Mouse (Mus musculus) erythroblast, embryonic 14.5 days (primary cell): ENCODE data around the gene Ankrd33. TPM values are rescaled to one million over a fixed set of nuclear protein-coding genes. Genes with fewer than 3 reads are reported as not detected.

Experiments used
- H3K27me3 ChIP-seq: 2 replicates; pipeline ENCODE4 v1.6.1; 2012; ENCODE audit warnings: inconsistent platforms; ENCODE audit not compliant: control insufficient read depth
- H3K36me3 ChIP-seq: 2 replicates; pipeline ENCODE4 v1.6.1; 2012; ENCODE audit warnings: mild to moderate bottlenecking, inconsistent platforms; ENCODE audit not compliant: control insufficient read depth
- H3K4me1 ChIP-seq: 2 replicates; pipeline ENCODE4 v1.6.1; 2012; ENCODE audit warnings: inconsistent platforms; ENCODE audit not compliant: control insufficient read depth
- H3K4me3 ChIP-seq: replicated peaks from 2 replicates; pipeline ENCODE3; 2012; ENCODE audit warnings: moderate library complexity, mild to moderate bottlenecking, inconsistent platforms
- H3K9me3 ChIP-seq: 2 replicates; pipeline ENCODE4 v1.6.1; 2012; ENCODE audit warnings: low read length, inconsistent platforms, mixed read lengths; ENCODE audit not compliant: control insufficient read depth
- GATA1 ChIP-seq: IDR thresholded peaks from 2 replicates; pipeline ENCODE4 v1.6.1; 2012; ENCODE audit warnings: low read length, inconsistent platforms, mixed read lengths
- TAL1 ChIP-seq: IDR thresholded peaks from 3 replicates; pipeline ENCODE4 v1.6.1; 2012; ENCODE audit warnings: low read length, inconsistent platforms, mixed read lengths
- polyA plus RNA-seq: library from polyadenylated mRNA; stranded (reverse); fragments of >175 nt; gene quantifications from 2 replicates; pipeline ENCODE4 v1.2.3, GENCODE M21; 2012

The Ankrd33 gene
- polyA plus RNA-seq, 1 experiment: not detected

DNA sequence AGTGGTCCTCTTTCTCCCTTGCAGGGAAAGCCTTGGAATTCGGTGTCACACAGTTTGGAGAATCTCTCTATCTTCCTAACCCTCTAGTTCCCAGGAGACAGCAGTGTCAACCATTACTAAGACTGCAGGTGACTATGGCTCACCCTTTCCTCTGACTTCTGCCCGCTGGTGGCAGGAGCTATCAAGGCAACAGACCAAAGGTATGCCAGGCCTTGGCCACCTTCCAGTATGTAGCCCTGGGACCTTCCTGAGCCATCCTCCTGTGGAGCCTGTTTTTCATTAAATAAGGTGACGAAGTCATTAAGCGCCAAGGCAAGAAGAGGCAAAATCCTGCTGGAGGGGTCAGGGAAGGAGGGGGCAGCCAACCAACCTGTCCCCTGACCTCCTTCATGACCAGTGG, 40.4 kb upstream of the Ankrd33 start:
- H3K27me3 ChIP-seq: peaks cover 46% of the 10 kb centered on the region
- H3K9me3 ChIP-seq: no peaks in the 10 kb centered on the region

DNA sequence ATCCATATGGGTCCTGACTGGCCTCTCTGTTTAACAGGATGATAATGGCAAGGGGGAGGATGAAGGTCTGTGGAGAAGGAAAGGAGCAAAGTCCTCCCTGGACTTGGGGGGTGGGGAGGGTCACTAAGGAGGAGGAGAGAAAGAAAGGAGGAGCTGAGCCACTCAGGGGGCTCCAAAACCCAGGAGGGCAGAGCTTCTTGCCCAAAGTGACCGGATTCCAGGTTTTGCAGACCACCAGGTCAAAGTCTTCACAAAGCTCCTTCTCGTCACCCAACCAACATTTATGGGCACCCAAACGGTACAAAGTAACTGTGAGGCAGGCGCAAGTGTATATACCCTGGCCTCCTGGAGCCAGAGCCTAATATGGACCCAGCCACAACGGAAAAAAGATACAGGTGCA, 39.9 kb upstream of the Ankrd33 start:
- TF ChIP-seq GATA1: no peak
- Histone ChIP-seq H3K4me3 (no peak overlapping the region), H3K9me3 (no peaks in the 10 kb centered on the region), H3K4me1 (no peaks in the 10 kb centered on the region), H3K36me3 (no peaks in the 10 kb centered on the region), H3K27me3 (peaks cover 48% of the 10 kb centered on the region)

More for the DNA sequence above, 40.4 kb upstream of the Ankrd33 start:
- TF ChIP-seq GATA1 (no peak), TAL1 (no peak)
- Histone ChIP-seq H3K36me3 (no peaks in the 10 kb centered on the region), H3K4me3 (no peak overlapping the region), H3K4me1 (no peaks in the 10 kb centered on the region)

DNA sequence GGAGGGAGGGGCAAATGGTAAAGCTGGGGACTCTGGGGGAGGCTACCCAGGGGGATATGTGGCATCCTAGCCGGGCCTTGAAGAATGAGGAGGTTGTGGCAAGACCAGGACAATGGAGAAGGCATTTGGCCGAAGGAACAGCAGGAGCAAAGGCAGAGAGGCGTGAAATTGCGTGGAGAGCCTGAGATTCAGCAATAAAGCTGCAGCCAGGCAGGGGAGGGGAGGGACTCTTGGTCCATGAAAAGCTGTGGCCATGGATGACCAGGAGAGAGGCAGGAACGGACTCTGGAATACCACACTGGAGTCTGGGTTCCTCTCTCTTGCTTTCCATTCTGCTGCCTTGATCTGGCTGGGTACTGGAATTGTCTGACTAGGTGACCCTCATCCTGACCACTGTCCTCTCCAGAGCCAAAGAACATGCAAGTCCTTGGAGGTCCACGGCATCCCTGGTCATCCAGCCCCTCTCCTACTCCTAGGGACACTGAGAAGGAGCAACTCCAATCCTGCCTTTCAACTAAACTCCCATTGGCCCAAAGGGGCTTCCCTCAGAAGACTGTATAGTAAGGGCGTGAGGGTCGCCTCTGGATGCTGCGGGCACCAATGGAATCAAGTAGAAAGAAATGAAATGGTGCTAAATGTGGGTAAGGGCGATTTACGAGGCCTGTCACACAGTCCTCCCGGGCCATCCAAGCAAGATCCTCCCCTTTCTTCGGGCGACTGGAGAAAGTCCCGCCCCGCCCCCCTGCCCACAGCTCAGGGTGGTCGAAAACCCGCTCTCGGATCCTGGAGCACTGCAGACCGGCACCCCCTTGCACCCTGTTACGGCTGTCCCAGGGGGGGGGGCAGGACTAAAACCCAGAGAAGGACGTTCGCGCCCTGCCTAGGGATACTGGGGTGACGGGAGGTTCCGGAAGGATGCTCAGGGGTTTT, 39.2 kb upstream of the Ankrd33 start:
- no peaks in the 10 kb centered on the region for H3K9me3 ChIP-seq
- H3K36me3 ChIP-seq: no peaks in the 10 kb centered on the region
- H3K4me3 ChIP-seq: no peak overlapping the region
- no peaks in the 10 kb centered on the region for H3K4me1 ChIP-seq
- H3K27me3 ChIP-seq: peaks cover 48% of the 10 kb centered on the region
- TF ChIP-seq TAL1 (no peak), GATA1 (no peak)

DNA sequence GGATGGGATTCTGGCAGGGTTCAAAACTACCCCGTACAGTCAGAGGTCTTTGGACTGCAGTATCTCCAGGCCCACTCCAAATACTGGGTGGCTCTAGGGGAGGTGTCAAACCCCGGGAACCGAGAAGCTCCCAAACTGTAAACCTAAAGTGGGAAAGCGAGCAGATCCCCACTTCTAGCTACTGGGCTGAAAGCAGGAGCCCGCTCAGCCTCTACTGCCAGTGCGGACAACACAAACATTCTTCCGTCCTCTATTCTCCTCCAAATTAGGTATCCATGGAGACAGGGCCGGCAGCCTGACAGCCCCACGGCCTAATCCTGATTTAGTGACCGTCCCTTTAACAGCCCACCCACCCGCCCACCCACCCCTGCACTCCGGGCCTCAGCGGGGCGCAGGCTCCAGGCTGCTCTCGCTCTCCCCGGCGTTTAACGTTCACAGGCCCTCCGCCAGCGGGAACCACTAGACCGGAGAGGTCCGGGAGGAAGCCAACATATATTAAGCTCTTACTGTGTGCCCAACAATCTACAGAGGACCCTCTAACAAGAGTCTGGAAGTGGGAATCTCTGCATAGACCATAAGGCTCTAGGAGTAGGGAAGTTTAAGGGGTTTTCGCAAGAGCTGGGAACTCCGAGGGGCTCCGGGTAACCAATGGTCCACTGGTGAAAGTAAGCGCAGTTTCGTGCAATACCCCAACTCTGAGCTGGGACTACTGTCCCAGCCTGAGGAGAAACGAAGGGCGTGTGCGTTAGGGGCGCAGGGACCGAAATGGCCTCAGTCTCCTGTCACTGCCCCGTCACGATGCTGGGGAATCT, 38.3 kb upstream of the Ankrd33 start:
- TF ChIP-seq GATA1 (no peak), TAL1 (no peak)
- Histone ChIP-seq H3K4me3 (peak overlapping the region; percentile 48), H3K9me3 (no peaks in the 10 kb centered on the region), H3K4me1 (no peaks in the 10 kb centered on the region), H3K27me3 (peaks cover 48% of the 10 kb centered on the region), H3K36me3 (no peaks in the 10 kb centered on the region)

DNA sequence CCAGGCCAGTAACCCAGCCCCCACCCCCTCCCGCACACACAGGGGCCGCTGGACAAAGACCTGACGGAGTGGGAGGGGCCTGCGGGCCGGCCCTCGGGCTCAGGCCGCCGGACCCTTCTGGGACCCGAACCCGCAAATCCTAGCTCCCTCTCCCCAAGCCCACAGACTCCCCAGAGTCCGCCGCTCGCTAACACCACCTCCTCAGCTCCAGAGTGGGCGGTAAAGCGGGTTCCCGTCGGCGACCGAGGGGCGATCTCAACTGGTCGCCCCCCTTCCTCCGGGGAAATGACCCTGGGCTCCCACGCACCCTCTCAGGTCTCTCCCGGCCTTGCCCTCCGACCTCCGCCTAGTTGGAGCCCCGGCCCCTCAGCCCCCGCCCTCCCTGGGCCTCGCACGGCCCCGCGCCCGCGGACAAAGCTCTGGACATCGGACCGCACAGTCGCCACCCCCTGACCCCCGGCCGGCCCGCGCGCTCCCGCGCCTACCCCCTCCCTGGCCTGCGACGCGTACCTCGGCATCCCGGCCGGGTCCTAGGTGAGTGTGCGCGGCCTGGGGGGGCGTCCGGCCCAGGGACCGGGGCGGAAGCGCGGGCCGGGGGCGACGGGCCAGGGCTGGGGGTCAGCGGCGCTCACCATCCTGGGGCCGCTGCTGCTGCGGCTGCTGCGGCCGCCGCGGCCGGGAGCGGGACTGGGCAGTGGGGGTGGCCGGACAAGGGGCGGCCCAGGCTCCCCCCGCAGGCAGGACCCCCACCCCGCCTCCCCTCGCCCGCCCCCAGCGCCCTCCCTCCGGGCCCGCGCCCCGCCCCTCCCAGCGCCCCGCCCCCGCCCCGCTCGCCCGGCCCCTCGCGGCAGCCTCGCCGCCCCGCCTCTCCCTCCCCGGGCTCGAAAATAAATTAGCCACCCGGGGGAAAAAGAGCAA, 37.5 kb upstream of the Ankrd33 start, which contains the start of gene Fignl2:
Fignl2 (minus strand) TSS at position 755 of the 918 bp plus-strand sequence.
- Histone ChIP-seq H3K4me3 (peak within 1 kb of the TSS; percentile 48), H3K27me3 (peaks cover 48% of the 10 kb centered on the region)
- TF ChIP-seq TAL1 (no peak), GATA1 (no peak)

DNA sequence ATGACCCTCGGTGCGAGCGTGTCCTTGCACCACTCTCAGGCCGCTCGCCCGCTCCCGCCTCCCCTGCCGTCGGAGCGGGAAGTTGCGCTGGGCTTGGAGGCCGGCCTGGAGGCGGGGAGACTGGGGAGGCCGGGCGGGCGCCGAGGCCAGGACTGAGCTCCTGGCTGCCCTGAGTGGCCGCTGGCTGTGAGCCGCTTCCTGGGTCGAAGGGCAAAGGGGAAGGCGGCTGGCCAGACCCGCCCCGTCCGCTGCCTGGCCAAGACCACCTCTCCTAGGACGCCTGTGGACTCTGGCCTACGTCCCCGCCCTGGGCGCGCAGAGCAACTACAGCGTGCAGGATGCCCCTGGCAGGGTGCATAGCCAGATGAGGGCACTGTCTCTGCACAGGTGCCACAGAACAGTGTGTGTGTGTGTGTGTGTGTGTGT, 36.8 kb upstream of the Ankrd33 start:
- no peaks in the 10 kb centered on the region for H3K9me3 ChIP-seq
- peak overlapping the region; percentile 43 for H3K4me3 ChIP-seq
- H3K36me3 ChIP-seq: no peaks in the 10 kb centered on the region
- peaks cover 48% of the 10 kb centered on the region for H3K27me3 ChIP-seq
- no peaks in the 10 kb centered on the region for H3K4me1 ChIP-seq
- no peak for TF ChIP-seq TAL1
- no peak for TF ChIP-seq GATA1

More for the DNA sequence above, 37.5 kb upstream of the Ankrd33 start, which contains the start of gene Fignl2:
- H3K4me1 ChIP-seq: no peaks in the 10 kb centered on the region
- no peaks in the 10 kb centered on the region for H3K9me3 ChIP-seq
- H3K36me3 ChIP-seq: no peaks in the 10 kb centered on the region

DNA sequence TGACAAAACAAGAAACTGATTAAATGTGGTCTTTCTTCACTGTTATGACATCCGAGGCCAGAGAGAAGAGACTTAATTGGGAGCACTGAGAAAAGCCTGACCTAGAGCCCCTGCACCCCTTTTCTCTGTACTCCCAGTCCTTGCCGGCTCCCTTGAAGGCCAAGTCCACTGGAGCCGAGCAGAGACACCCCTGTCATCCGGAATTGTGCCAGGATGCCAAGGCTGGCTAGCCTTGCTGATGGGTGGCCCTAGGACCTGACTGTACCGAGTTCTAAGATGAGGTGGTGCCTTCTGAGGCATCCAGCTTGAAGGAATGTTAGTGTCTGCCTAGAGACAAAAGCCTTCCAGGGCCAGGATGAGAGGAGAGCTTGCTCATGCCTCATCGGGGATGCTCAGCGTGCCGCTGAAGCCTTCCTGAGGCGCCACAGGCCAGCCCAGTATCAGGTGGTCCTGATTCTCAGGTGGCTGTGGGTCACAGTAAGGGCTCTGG, 35.5 kb upstream of the Ankrd33 start:
- Histone ChIP-seq H3K9me3 (no peaks in the 10 kb centered on the region), H3K4me1 (no peaks in the 10 kb centered on the region), H3K36me3 (no peaks in the 10 kb centered on the region), H3K27me3 (peaks cover 48% of the 10 kb centered on the region), H3K4me3 (no peak overlapping the region)
- no peak for TF ChIP-seq TAL1

DNA sequence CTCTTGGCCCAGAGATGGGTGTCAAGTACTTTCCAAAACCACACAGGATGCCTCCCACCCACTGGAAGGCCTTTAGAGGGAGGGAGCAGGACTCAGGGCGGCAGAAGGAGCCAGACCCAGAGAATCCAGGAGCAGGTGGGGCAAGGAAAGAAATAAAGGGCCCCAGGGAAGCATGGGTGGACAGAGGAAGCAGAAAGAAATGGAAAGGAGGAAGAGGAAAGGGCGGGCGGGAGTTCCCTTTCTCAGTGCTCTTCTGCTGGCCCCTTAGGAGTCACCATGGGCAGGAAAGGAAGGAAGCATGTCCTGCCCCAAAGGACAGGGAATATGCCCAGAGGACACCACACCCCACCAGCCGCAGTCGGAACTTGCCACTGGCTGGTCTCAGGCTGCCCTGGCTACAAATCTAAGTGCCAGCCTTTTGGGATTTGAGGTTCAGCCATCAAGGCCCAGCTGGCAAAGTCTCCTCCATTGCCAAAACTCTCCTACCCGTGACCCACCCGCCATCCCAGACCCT, 34.5 kb upstream of the Ankrd33 start:
- peaks cover 43% of the 10 kb centered on the region for H3K27me3 ChIP-seq

More for the DNA sequence above, 34.5 kb upstream of the Ankrd33 start:
- Histone ChIP-seq H3K4me1 (no peaks in the 10 kb centered on the region), H3K9me3 (no peaks in the 10 kb centered on the region), H3K4me3 (no peak overlapping the region), H3K36me3 (no peaks in the 10 kb centered on the region)
- TF ChIP-seq TAL1: no peak
- no peak for TF ChIP-seq GATA1
